Mouse (Mus musculus) thymus, adult 2 months (tissue): ENCODE measurements around the gene Stab2.

ENCODE experiments used
- CTCF ChIP-seq: fragments of 200-500 bp; IDR thresholded peaks from 2 replicates; pipeline ENCODE4 v1.5.1; 2012; ENCODE audit warnings: mild to moderate bottlenecking, control low read depth, low read length, moderate library complexity, borderline replicate concordance; ENCODE audit not compliant: control insufficient read depth, poor library complexity, insufficient read depth; ENCODE audit errors: extremely low read depth
- POLR2A ChIP-seq: fragments of 200-500 bp; IDR thresholded peaks from 2 replicates; pipeline ENCODE4 v1.6.1; 2012; ENCODE audit warnings: mild to moderate bottlenecking, low read length, control low read depth, moderate library complexity; ENCODE audit not compliant: control insufficient read depth, poor library complexity, insufficient read depth; ENCODE audit errors: extremely low read depth

DNA sequence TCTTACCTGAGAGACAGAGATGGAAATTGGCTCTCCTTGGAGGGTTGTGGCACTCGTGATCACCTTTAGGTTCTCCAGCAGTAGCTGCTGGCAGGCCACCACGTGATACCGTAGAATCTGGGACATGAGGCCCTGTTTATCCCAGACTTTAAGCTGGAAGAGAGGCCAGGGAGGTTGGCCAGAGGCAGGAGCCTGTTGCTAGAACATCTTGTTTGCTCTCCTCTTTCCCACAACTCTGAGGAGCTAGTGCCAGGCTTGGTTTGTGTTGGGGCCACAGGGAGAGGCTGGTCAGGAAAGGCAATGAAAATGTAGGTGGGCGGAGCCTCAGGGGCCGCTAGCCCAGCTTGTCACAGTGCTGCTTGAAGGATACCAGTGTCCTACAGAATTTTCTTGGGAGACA lies 135.2 kb downstream of the Stab2 start:
- TF ChIP-seq POLR2A (no peak), CTCF (no peak)
